Mouse (Mus musculus) hindbrain, embryonic 15.5 days (tissue): ENCODE measurements at regions not wholly inside any gene's neighbourhood (a gene's known extent, or its start where the extent isn't known, plus 50 kb on each side); places are given as distances from the start of the nearest gene placed in this dataset.
"Not testable (repeated sequence)": the region's sequence is repeated elsewhere in the genome, so short reads cannot be mapped to it uniquely, and the experiment has no call there.

Source experiments
- ATAC-seq: fragments of 200-750 bp; cut with Nextera tagmentation; 2 replicates; pipeline ENCODE4 v1.8.0; 2017; ENCODE audit warnings: low read depth, moderate number of reproducible peaks, moderate TSS enrichment; ENCODE audit not compliant: low FRiP score
- H3K27ac ChIP-seq: fragments of 300-500 bp; sonication (generic); replicated peaks from 2 replicates; pipeline ENCODE4 v1.5.1; 2015; ENCODE audit warnings: mild to moderate bottlenecking, inconsistent platforms
- H3K27me3 ChIP-seq: fragments of 300-500 bp; sonication (generic); 2 replicates; pipeline ENCODE4 v1.6.1; 2015; ENCODE audit warnings: control low read depth, inconsistent platforms
- H3K36me3 ChIP-seq: fragments of 300-500 bp; sonication (generic); 2 replicates; pipeline ENCODE4 v1.6.1; 2015; ENCODE audit warnings: control low read depth, inconsistent platforms
- H3K4me1 ChIP-seq: fragments of 300-500 bp; sonication (generic); replicated peaks from 2 replicates; pipeline ENCODE4 v1.6.1; 2015; ENCODE audit warnings: control low read depth, inconsistent platforms
- H3K4me2 ChIP-seq: fragments of 300-500 bp; sonication (generic); 2 replicates; pipeline ENCODE4 v1.6.1; 2015; ENCODE audit warnings: moderate library complexity, mild to moderate bottlenecking, inconsistent platforms
- H3K4me3 ChIP-seq: fragments of 300-500 bp; sonication (generic); 2 replicates; pipeline ENCODE4 v1.5.1; 2015; ENCODE audit warnings: mild to moderate bottlenecking, inconsistent platforms
- H3K9ac ChIP-seq: fragments of 300-500 bp; sonication (generic); 2 replicates; pipeline ENCODE4 v1.6.1; 2015; ENCODE audit warnings: inconsistent platforms
- H3K9me3 ChIP-seq: fragments of 300-500 bp; sonication (generic); 2 replicates; pipeline ENCODE4 v1.6.1; 2016; ENCODE audit warnings: control low read depth, inconsistent platforms
- WGBS: fragments of 180-500 bp; shearing (Covaris S2); methylation state at CpG from one replicate; pipeline ENCODE4 v1.1.7; 2015; 5-methylcytosine and 5-hydroxymethylcytosine counted together

- no peaks in the 10 kb centered on the region for H3K36me3 ChIP-seq
- 58% methylated on average over 8 of the region's 8 CpGs for WGBS
- no peaks in the 10 kb centered on the region for H3K4me1 ChIP-seq
- no peaks in the 10 kb centered on the region for H3K9me3 ChIP-seq
- no peaks in the 10 kb centered on the region for H3K27me3 ChIP-seq
- H3K4me3 ChIP-seq = no peak overlapping the region
- H3K4me2 ChIP-seq = no peak overlapping the region
- no peak for ATAC-seq
- no peak overlapping the region for H3K9ac ChIP-seq
- H3K27ac ChIP-seq = no peak overlapping the region
Observed at GRCm38 (mm10) chr16:86261612-86262011, 360.0 kb upstream of the Adamts5 start.

GRCm38 (mm10) chr16:86252630-86253029, 351.0 kb upstream of the Adamts5 start:
- no peaks in the 10 kb centered on the region for H3K9me3 ChIP-seq
- ATAC-seq = no peak
- no peak overlapping the region for H3K4me3 ChIP-seq
- H3K4me1 ChIP-seq = no peaks in the 10 kb centered on the region
- H3K4me2 ChIP-seq = no peak overlapping the region
- no peak overlapping the region for H3K27ac ChIP-seq
- no peaks in the 10 kb centered on the region for H3K36me3 ChIP-seq
- no peak overlapping the region for H3K9ac ChIP-seq
- no peaks in the 10 kb centered on the region for H3K27me3 ChIP-seq

- ATAC-seq = no peak
- H3K9ac ChIP-seq = no peak overlapping the region
Observed at GRCm38 (mm10) chr16:86250021-86250420, 348.4 kb upstream of the Adamts5 start.

GRCm38 (mm10) chr16:86244191-86244590, 342.6 kb upstream of the Adamts5 start:
- H3K4me2 ChIP-seq = no peak overlapping the region
- H3K27me3 ChIP-seq = no peaks in the 10 kb centered on the region
- no peaks in the 10 kb centered on the region for H3K4me1 ChIP-seq
- no peaks in the 10 kb centered on the region for H3K36me3 ChIP-seq
- WGBS = 74% methylated on average over 2 of the region's 2 CpGs
- H3K27ac ChIP-seq = no peak overlapping the region
- H3K9me3 ChIP-seq = no peaks in the 10 kb centered on the region
- no peak for ATAC-seq
- no peak overlapping the region for H3K9ac ChIP-seq
- no peak overlapping the region for H3K4me3 ChIP-seq

More at GRCm38 (mm10) chr16:86250021-86250420, 348.4 kb upstream of the Adamts5 start:
- no peaks in the 10 kb centered on the region for H3K9me3 ChIP-seq
- no peak overlapping the region for H3K4me3 ChIP-seq
- WGBS = 89% methylated on average over 6 of the region's 6 CpGs
- no peaks in the 10 kb centered on the region for H3K27me3 ChIP-seq
- no peak overlapping the region for H3K4me2 ChIP-seq
- H3K4me1 ChIP-seq = no peaks in the 10 kb centered on the region
- H3K27ac ChIP-seq = no peak overlapping the region
- no peaks in the 10 kb centered on the region for H3K36me3 ChIP-seq

GRCm38 (mm10) chr16:86242766-86243510, 341.3 kb upstream of the Adamts5 start:
- no peak for ATAC-seq

GRCm38 (mm10) chr16:86222997-86223396, 321.4 kb upstream of the Adamts5 start:
- Histone ChIP-seq H3K9me3 (no peaks in the 10 kb centered on the region), H3K9ac (no peak overlapping the region), H3K27ac (no peak overlapping the region), H3K4me3 (no peak overlapping the region), H3K27me3 (no peaks in the 10 kb centered on the region), H3K4me1 (no peaks in the 10 kb centered on the region), H3K36me3 (no peaks in the 10 kb centered on the region), H3K4me2 (no peak overlapping the region)
- 75% methylated on average over 3 of the region's 3 CpGs for WGBS
- ATAC-seq = no peak

More at GRCm38 (mm10) chr16:86242766-86243510, 341.3 kb upstream of the Adamts5 start:
- no peak overlapping the region for H3K4me3 ChIP-seq
- H3K4me1 ChIP-seq = no peaks in the 10 kb centered on the region
- 90% methylated on average over 3 of the region's 3 CpGs for WGBS
- no peak overlapping the region for H3K9ac ChIP-seq
- H3K4me2 ChIP-seq = no peak overlapping the region
- H3K36me3 ChIP-seq = no peaks in the 10 kb centered on the region
- H3K27me3 ChIP-seq = no peaks in the 10 kb centered on the region
- no peaks in the 10 kb centered on the region for H3K9me3 ChIP-seq
- no peak overlapping the region for H3K27ac ChIP-seq

- Histone ChIP-seq H3K4me2 (no peak overlapping the region), H3K4me3 (no peak overlapping the region), H3K27ac (no peak overlapping the region), H3K9ac (no peak overlapping the region), H3K36me3 (no peaks in the 10 kb centered on the region), H3K9me3 (no peaks in the 10 kb centered on the region), H3K4me1 (no peaks in the 10 kb centered on the region), H3K27me3 (no peaks in the 10 kb centered on the region)
- no peak for ATAC-seq
Observed at GRCm38 (mm10) chr16:86210547-86210946, 308.9 kb upstream of the Adamts5 start.

GRCm38 (mm10) chr16:86209319-86209718, 307.7 kb upstream of the Adamts5 start:
- no peak overlapping the region for H3K4me2 ChIP-seq
- H3K27ac ChIP-seq = no peak overlapping the region
- ATAC-seq = no peak
- H3K4me1 ChIP-seq = no peaks in the 10 kb centered on the region
- no peaks in the 10 kb centered on the region for H3K9me3 ChIP-seq
- H3K4me3 ChIP-seq = no peak overlapping the region
- H3K36me3 ChIP-seq = no peaks in the 10 kb centered on the region
- no peaks in the 10 kb centered on the region for H3K27me3 ChIP-seq
- no peak overlapping the region for H3K9ac ChIP-seq

- Histone ChIP-seq H3K9me3 (no peaks in the 10 kb centered on the region), H3K9ac (no peak overlapping the region), H3K36me3 (no peaks in the 10 kb centered on the region), H3K4me3 (no peak overlapping the region), H3K27ac (no peak overlapping the region), H3K27me3 (no peaks in the 10 kb centered on the region), H3K4me1 (no peaks in the 10 kb centered on the region), H3K4me2 (no peak overlapping the region)
- ATAC-seq = no peak
- 75% methylated on average over 1 of the region's 1 CpGs for WGBS
Observed at GRCm38 (mm10) chr16:86189874-86190273, 288.2 kb upstream of the Adamts5 start.

- no peak for ATAC-seq
- H3K9me3 ChIP-seq = no peaks in the 10 kb centered on the region
- WGBS = 92% methylated on average over 3 of the region's 3 CpGs
Observed at GRCm38 (mm10) chr16:86188966-86189365, 287.3 kb upstream of the Adamts5 start.

GRCm38 (mm10) chr16:86187609-86188008, 286.0 kb upstream of the Adamts5 start:
- not testable (repeated sequence) for H3K9ac ChIP-seq, H3K9me3 ChIP-seq, H3K36me3 ChIP-seq, H3K4me3 ChIP-seq, ATAC-seq, H3K27ac ChIP-seq, H3K4me2 ChIP-seq, H3K4me1 ChIP-seq, H3K27me3 ChIP-seq
- 61% methylated on average over 4 of the region's 4 CpGs for WGBS

More at GRCm38 (mm10) chr16:86188966-86189365, 287.3 kb upstream of the Adamts5 start:
- Histone ChIP-seq H3K4me3 (no peak overlapping the region), H3K36me3 (no peaks in the 10 kb centered on the region), H3K9ac (no peak overlapping the region), H3K4me2 (no peak overlapping the region), H3K27me3 (no peaks in the 10 kb centered on the region), H3K27ac (no peak overlapping the region), H3K4me1 (no peaks in the 10 kb centered on the region)

- H3K4me3 ChIP-seq = no peak overlapping the region
Observed at GRCm38 (mm10) chr16:86159021-86159815, 257.6 kb upstream of the Adamts5 start.

More at GRCm38 (mm10) chr16:86159021-86159815, 257.6 kb upstream of the Adamts5 start:
- no peaks in the 10 kb centered on the region for H3K4me1 ChIP-seq
- no peak for ATAC-seq
- H3K27ac ChIP-seq = no peak overlapping the region
- no peak overlapping the region for H3K4me2 ChIP-seq
- WGBS = 91% methylated on average over 4 of the region's 4 CpGs
- H3K27me3 ChIP-seq = no peaks in the 10 kb centered on the region
- no peaks in the 10 kb centered on the region for H3K36me3 ChIP-seq
- no peaks in the 10 kb centered on the region for H3K9me3 ChIP-seq
- H3K9ac ChIP-seq = no peak overlapping the region
